Mouse (Mus musculus): ENCODE measurements around the gene Ceacam20.
"Not testable (repeated sequence)": the region's sequence is repeated elsewhere in the genome, so short reads cannot be mapped to it uniquely, and the experiment has no call there.

Gene Ceacam20

DNA sequence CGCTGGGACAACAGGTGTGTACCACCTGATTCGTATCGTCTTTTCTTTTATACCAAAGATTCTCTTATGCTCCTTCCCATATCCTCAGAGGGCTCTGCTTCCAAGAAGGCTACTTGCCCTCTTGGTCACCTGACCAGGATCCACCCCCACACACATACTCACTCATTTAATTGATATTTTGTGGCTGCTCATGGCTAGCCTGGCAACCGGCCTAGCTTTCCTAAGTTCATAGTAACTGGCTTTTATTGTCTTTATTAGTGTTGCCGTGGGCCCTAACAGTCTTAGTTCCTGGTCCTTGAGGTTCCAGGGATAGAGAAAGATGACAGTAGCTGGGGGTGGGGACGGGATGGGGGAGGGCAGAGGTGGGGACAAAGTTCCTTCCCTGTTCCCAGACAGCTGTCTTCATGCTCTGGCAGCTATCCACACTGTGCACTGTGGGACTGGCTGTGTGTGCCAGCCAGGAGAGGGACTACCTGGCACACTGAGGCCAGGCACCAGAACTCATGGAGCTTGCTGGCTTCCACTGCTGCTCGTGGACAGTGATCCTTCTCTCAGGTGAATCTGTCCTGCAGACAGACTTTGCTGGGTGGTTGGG lies at the start of gene Ceacam20:
Ceacam20 (plus strand) TSS at position 428 of the 595 bp plus-strand sequence.
- no peak for DNase-seq

DNA sequence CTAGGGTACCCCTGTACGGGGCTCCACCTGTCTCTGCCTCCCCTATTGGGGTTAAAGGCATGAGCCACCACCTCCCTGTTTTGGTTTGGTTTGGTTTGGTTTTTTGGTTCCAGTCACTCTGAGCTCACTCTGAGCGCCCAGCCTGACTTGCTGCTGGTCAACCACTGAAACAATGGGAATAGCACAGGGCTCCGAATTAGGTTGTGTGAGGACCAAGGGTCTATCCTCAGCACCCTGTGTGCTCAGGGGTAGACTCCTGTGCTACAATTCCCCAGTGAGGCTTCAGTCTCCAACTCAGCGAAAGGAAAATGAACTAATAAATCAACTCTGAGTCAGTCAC lies 45.1 kb upstream of the Ceacam20 start:
- peak; percentile 34 for DNase-seq

DNA sequence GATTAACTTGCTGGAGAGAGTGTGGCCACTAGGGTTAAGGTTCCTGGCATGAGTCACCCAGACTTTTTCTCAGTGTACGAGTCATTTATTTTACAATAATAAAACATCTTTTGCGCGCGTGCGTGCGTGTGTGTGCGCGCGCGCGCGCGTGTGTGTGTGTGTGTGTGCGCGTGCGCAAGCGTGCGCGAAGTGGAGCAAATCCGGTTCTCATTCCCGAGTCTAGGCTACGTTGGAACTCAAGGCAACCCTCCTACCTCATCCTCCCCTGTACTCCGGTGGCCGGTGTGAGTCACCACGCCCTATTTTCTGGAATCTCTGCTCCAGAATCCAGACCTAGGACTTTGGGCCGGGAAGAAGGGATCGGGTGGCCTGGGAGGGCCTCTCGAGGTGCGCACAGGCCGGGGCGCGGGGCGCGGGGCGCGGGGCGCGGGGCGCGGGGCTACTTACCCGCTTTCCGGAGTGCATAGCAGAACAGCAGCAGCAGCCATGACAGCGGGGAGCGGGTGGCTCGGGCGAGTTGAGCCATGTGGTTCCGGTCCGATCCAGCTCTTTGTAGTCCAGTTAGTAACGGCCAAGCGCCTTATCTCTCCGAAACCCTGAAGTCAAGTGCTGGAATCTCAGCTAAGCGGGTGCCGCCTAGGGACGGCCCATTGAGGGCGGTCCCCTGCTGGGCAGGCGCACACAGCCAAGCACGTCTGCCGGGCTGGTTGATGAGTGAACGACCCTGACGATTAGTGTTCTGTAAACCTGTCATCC lies 44.5 kb upstream of the Ceacam20 start, which contains the start of gene Pvr:
Pvr (minus strand) TSS at position 655 of the 756 bp plus-strand sequence.
- peak; percentile 83 for DNase-seq

DNA sequence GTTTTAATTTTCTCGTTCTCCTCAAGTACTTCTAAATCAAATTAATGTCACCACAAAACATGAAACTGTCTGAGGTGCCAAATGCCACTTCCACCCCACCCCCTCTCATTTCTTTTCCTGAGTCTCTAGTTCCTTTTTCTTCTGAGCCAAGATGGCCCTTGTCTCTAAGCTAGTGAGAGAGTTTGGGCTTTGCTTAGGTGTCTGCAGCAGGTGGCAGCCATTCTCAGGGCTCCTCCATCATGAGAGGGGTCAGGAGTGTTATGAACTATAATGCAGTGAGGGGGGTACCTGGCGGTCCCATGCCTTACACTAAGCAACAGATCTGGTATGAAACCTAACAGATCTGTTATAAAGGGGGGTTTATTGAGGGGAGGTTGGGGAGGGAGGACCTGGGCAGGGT lies 41.9 kb upstream of the Ceacam20 start:
- DNase-seq: peak; percentile 69

DNA sequence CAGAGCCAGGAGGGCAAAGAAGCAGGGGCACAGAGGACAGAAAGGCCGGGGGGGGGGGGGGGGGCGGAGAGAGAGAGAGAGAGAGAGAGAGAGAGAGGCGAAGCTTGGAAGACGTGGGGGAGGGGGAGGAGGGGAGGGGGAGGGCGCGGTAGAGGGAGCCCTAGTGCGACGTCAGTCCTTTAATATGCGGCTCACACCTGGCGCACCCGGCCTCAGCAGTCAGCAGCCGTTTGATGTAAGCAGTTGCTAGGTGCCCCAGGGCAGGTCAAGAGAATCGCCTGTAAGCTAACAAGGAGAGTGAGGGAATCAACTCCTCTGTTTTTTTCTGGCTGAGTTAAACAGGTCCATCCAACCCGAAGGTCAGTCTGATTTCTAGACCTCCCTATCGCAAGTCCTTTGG lies 41.4 kb upstream of the Ceacam20 start:
- peak; percentile 75 for DNase-seq

DNA sequence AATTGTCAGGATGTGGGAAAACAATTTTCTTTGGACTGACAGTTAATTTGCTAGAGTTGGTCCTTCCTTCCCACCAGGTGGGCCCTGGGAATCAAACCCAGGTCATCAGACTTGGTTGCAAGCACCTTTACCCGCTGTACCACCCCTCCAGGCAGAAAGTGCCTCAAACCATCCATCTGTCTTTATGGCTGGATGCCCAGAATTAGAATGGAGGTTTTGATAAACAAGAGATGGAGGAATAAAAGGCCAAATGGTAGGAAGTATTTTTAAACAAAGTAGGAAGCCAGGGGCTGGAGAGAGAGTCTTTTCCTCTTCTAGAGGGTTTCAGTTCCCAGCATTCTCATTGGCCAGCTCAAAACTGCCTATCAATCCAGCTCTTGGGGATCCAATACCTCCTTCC lies 39.8 kb upstream of the Ceacam20 start:
- DNase-seq: no peak

DNA sequence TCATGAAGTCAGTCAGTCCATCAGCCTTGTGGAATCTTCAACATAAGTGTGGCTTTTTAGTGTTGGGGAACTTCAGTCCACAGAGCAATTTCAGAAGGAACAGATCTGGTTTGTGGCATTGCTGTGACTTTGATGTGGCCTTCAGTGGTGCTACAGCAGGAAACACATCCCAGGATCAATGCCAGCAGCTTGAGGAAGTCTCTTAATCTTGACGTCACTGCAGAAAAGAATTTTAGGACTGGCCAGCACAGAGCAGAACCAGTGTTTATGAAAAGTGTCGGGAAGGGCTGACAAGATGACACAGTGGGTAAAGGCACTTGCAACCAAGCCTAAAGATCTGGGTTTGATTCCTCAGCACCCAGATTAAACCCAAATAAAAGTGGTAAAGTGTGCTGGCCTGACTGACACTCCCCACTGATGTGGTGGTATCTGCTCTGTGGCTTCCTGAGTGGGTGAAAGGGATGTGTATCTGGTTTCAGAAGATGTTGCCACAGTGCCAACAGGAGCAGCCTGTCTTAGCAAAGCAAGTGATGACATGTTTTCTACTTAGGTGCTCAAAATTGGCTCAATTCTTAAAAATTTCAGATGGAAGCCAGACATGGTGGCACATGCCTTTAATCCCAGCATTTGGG lies 38.2 kb upstream of the Ceacam20 start:
- DNase-seq: no peak

DNA sequence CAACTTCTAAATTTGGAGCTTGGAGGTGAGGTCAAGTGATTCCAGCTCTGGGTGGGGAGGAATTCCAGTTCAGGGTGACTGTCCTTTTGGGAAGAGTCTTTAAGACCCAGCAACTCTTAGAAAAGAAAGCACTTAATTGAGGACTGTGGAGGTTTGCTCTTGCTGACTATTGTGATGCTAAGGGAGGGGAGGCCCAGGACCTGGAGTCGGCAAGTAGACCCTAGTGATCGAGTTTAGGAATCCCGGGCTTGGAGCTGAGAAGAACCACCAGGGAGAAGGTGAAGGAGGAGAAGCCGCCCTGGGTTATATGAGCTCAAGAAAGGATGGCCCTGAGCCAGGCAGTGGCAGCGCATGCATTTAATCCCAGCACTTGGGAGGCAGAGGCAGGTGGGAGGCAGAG lies 36.7 kb upstream of the Ceacam20 start:
- no peak for DNase-seq

DNA sequence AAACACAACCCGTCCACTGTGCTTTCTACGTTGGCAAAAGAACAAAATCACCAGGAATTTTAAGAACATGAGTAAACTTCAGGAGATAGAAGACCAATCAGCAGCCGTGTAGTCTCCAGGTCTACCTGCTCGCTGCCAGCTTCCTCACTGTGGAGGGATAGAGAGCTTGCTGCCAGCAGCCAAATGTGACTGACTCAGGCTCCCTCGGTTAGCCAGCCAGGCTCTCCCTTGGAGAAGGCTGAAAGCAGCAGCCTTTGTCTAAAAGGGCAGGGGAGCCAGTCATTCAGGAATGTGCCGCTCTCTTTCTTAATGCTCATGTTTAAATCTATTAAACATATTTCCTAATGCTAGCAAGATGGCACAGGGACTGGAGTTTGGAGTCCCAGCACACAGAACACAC lies 34.7 kb upstream of the Ceacam20 start:
- not testable (repeated sequence) for DNase-seq

DNA sequence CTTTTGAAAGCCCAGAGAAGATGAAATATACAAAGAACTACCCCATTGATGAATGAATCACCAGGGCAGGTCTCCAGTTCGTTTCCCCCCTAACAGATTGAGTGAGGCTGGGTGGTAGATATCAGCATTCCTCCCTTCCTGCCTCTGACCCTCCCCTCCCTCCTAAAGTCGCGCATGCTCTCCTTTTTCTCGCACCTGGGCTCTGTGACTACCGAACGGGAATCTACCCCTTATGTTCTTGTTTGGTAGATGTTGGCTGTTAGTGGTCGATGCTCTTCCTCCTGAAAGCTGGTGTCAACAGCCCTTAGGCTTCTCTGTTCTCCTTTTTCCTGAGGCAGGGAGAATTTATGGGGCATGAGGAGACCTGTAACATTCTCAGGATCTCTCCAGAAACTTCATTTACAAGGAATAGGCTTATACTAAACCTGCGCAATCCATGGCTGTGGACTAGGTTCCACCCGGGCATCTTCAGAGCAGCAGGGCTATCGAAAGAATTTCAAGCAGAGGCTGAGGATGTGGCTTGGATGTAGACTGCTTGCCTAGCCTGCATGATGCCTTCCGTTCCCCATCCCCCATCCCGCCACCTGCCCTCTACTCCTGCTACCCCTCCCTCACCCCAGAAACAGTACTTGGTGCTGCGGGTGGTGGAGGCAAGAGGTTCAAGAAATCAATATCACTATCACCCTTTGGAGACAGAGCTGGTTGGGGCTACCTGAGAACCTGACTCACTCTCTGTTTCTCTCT lies 32.9 kb upstream of the Ceacam20 start:
- peak; percentile 95 for DNase-seq

DNA sequence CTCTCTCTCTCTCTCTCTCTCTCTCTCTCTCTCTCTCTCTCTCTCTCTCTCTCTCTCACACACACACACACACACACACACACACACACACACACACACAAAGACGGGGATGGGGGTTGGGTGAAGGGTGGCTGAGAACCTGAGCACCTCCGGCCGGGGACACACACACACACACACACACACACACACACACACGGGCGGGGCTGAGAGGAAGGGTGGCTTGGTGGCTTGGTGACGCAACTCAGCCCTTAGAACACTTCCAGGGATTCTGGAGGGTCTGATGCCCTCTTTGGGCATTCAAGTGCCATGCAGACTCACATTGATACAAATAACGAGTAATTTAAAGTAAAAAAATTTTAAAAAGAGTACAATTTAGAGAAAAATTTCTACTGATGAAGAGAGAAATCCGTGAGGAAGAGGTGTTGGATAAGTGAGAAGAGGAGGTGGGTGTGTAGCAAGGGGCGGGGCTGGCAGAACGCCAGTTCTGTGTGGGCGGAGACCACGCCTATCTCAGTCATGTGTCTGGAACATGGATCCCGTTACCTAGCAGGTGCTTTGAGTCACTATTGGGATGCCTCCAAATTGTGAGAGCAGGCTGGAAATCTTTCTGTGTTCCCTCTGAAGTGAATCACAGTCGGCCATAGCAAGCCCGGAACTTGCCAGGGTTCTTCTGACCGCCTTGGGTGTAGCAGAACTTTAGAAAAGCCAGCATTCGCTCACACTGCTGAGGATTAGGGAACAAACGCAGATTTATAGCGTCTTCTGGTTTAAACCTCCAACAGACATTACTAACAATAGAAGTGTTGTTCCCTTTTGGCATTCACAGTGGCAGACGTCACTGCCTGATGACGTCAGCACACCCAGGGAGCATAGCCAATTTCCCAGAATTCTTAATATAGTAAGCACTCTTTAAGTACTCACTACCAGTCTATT lies 32.1 kb upstream of the Ceacam20 start:
- DNase-seq: peak; percentile 86

DNA sequence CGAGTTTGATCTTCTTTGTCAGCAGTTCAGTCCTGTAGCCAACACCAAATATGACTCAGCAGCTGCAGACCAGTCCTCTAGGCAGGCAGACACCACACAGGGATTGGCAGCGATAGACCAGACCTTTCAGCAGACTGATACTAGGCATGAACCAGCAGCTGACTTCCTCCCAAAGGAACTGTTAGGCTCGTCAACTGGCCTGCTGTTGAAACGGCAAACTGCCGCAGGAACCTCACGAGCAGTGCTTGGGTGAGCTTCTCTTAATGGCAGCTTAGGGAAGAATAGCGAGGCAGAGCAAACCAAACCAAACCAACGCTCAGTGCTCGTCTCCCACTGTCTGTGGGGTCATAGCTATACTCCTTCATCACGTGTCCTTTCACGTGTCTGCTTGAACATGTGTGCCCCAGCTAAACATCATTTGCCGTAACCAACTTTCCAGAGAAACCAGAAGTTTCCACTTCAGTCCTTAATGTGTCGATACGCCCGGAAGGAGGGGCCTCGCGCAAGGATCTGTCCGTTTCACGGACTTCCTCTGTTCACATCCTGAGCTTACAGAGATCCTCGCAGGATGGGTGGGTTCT lies 30.0 kb upstream of the Ceacam20 start:
- DNase-seq: peak; percentile 77

DNA sequence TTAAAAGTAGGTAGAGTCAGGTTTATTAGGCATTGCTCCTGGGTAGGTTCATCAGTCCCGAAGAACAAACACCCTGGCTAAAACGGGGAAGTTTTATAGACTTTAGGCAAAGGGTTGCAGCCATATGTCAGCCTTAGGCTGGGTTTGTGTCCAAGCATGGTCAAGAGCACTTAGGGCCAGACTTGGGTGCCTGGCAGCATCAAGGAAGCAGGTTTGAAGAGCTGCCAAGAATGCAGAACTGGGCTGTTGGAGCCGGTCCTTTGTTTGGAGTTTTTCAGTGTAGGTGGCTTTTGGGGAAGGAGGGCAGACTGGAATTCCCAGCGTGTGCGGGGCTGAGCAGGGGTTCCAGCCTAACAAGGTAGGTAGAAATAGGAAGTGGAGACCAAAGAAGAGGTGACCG lies 29.3 kb upstream of the Ceacam20 start:
- no peak for DNase-seq

DNA sequence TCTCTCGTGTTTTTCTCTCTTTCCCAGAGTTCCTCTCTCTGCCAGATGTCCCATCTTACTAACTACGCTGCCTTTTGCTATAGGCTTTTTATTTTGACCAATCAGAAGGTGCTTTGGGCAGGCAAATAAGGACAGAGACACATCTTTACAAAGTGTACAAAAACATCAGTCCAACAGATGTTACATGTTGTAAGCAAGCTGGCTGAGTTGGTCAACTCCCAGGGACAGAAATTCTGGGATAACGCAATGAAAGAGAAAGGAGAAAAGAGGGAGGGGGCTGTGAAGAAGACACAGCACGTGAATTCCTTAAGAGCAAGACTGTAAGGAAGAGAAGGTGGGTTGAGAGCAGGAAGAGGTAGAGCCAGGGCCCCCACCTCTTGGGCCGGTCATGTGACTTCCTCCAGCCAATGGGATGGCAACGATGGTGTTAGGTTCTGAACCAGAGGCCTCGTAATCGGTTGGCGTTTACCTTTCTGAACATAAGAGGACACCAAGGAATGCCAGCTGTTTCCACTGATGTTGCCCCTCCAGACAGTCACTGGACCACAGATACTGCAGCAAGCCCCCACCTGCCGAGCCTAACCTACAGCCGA lies 27.9 kb upstream of the Ceacam20 start:
- no peak for DNase-seq

DNA sequence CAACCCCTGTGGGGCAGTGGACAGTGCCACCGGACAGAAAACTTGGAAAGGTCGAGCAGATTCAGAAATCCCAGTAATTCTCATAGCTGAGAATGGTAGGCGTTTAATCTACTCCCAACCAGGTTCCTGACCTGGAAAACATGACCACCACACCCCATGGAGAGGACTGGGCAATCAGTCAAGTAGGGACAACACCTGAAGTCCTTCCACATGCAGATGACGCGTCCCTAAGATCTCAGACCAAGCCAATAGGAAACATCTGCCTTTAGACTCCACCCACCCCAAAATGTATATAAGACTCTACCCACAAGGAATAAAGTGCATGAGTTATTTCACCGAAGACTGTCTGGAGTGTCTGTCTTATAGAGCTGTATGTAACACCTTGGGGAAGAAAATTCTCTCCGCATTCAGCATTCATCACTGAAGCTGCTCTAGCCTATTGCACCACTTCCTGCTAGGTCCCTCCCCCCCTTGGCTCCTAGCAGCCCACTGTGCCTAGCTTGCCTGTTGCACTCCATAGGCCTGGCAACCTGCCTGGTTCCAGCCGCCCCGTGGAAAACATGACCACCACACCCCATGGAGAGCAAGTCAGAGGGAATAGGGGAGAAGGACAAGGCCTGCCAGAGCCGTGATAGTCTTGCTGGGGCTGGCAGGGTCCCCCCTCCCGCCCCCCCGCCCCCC lies 25.5 kb upstream of the Ceacam20 start:
- peak; percentile 85 for DNase-seq

DNA sequence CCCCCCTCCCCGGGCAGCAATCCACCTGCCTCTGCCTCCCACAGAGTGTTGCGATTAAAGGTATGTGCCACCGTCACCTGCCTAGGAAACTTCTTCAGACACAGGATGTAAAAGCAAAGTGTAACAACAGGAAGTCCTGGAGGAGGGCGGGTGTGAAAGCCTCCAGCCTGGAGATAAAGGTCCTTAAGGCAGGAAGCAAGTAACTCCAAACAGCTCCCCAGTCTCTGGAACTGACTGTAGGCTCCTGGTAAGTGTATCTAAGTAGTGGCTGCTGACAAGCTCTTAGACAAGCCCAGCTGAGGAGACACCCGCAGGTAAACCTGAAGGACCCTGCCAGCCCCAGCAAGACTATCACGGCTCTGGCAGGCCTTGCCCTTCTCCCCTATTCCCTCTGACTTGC lies 25.0 kb upstream of the Ceacam20 start:
- DNase-seq: peak; percentile 78

DNA sequence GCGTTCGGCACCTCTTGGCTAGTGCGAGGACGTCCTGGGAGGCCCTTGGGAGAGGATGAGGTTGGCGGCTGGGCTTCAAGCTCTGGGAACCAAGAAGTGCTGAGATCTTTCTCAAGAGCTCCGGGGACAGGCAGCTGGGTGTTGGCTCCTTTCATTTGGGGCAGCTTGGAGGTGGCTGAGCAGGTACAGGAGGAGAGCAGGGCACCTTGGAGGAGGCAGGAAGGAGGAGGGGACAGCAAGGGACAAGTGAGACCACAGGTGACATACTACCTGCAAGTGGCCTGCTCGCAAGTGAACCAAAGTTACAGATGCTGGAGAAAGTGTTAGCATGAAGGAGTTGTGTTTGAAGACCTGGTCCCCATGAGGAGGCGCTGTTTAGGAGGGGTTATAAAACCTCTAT lies 20.5 kb upstream of the Ceacam20 start:
- DNase-seq: peak; percentile 51

DNA sequence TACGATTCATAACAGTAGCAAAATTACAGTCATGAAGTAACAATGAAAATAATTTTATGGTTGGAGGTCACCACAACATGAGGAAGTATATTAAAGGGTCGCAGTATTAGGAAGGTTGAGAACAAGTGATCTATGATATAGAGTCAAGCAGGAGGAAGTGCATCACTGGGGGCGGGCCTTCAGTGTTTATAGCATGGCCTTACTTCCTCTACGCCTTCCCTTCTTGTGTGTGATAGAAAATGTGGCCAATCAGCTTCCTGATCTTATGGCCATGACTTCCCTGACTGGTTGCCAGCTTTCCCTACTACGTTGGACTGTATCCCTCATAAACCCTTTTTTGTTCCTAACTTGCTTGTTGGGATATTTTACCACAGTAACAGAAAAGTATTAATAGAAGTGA lies 20.0 kb upstream of the Ceacam20 start:
- peak; percentile 50 for DNase-seq

DNA sequence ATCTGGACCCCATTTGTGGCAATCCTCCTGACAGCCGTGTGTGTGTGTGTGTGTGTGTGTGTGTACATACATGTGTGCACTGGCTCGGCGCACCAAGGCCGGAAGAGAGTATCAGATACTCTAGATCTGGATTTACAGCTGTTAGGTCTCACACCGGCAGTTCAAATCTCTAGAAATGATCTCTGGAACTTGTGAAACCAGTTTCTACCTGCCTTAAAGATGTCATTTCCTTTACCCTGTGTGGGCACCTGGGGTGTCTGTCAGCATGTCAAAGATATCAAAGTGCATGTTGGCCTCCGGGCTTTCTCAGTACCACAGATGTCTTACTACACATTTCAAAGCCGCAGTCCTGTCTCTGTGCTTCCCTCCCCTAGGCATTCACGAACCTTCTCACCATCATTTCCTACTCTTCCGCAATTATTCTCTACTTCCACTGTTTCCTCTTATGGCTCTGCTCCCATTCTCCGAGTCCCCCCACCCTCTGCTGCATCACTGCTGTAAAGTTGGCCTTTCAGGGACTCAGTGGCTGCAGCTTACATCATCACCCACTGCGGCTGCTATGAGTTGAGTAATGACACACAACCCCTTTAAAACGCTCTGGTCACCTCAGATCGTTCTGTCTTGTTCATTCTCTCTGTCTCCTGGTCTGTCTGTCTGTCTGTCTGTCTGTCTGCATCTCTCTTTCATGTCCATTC lies 19.2 kb upstream of the Ceacam20 start:
- DNase-seq: peak; percentile 77

DNA sequence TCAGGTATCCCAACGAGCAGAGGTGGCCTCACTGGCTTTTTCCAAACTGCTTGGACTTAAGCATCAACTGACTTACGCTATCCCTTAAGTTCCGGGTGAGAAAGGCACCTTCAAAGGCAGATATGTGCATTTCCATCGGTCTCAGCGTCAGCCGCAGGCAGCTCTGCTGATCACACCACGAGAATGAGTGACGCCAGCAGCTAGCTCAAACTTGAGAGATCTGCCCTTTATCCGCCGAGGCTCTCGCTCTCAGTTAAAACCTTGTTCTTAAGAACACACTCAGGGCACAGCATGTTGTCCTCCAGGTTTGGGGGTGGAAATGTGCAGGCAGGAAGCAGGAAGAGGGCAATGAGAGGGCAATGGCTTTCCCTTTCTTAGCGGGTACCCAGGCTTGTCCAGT lies 16.3 kb upstream of the Ceacam20 start:
- DNase-seq: no peak

Data from thymus, postnatal 14 days (tissue).